Mouse (Mus musculus) lung, adult 2 months (tissue): ENCODE data around the gene Senp6. TPM values are rescaled to one million over a fixed set of nuclear protein-coding genes. Genes with fewer than 3 reads are reported as not detected.

Experiments used
- DNase-seq: peaks from one replicate; pipeline ENCODE4 v3.0.0; 2022
- H3K4me1 ChIP-seq: fragments of 200-500 bp; 2 replicates; pipeline ENCODE4 v1.6.1; 2011; ENCODE audit warnings: low read length; ENCODE audit not compliant: control insufficient read depth, insufficient read depth
- H3K4me3 ChIP-seq: fragments of 200-500 bp; replicated peaks from 2 replicates; pipeline ENCODE3; 2011; ENCODE audit warnings: low read depth, mild to moderate bottlenecking, control low read depth, low read length; ENCODE audit errors: extremely low read depth
- CTCF ChIP-seq: fragments of 200-500 bp; IDR thresholded peaks from 2 replicates; pipeline ENCODE4 v1.5.1; 2011; ENCODE audit warnings: mild to moderate bottlenecking, low read length, control low read depth; ENCODE audit not compliant: insufficient read depth
- POLR2A ChIP-seq: fragments of 200-500 bp; IDR thresholded peaks from 2 replicates; pipeline ENCODE4 v1.6.1; 2011; ENCODE audit warnings: low read depth, mild to moderate bottlenecking, control low read depth, low read length, borderline replicate concordance; ENCODE audit errors: extremely low read depth
- WGBS: fragments of 180-500 bp; shearing (Covaris S2); methylation state at CpG from one replicate; pipeline ENCODE4 v1.1.7; 2018; 5-methylcytosine and 5-hydroxymethylcytosine counted together
- polyA plus RNA-seq: library from polyadenylated mRNA; depleted of rRNA; stranded (reverse); fragments of >200 nt; gene quantifications from 2 replicates; pipeline ENCODE4 v1.2.3, GENCODE M21; 2012

Gene Senp6
- polyA plus RNA-seq, 1 experiment = 25.3 TPM

DNA sequence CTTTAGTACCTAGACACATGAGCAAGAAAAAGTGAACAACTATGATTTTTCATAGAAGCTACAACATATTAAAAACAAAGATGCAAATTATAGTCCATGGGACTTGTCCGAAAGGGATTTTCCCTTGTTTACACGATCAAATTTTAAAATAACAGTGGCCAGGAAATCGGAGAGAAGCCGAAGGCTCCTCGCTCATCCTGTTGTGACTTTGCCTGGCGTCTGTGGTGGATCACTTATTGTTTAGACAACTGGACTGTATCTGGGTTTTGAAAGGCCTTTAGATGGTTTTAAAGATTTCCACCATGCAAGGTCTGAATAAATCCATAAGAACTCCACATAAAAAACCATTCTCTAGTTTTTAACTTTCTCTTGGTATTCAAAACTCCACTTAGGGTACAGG lies 99.7 kb downstream of the Senp6 start:
- no peak for DNase-seq
- Histone ChIP-seq H3K4me3 (peak overlapping the region; percentile 54), H3K4me1 (no peaks in the 10 kb centered on the region)
- 39% methylated on average over 6 of the region's 6 CpGs for WGBS
- no peak for TF ChIP-seq CTCF
- TF ChIP-seq POLR2A = no peak

DNA sequence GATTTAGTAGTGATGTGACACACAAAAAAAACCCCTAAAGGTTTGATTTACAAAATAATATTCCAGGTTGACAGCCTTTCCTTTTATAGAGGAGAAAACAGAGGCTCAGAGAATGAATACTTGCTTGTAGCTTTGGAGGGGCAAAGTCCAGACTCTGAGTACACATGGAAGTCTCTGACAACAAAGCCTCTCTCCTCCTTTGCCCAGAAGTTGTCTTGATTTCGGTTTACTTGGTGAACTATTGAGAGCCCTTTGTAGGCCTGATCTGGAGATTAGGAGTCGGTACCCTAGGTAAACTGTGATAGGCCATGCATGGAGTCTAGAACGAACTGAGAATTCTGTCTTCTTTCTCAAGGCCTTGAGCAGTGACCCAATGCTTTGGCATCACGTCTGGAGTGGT lies 100.4 kb downstream of the Senp6 start:
- TF ChIP-seq CTCF (no peak), POLR2A (no peak)
- WGBS = 44% methylated on average over 4 of the region's 4 CpGs
- Histone ChIP-seq H3K4me1 (peaks cover 1% of the 10 kb centered on the region; the same call in 1 of the 2 replicates), H3K4me3 (no peak overlapping the region)
- no peak for DNase-seq

DNA sequence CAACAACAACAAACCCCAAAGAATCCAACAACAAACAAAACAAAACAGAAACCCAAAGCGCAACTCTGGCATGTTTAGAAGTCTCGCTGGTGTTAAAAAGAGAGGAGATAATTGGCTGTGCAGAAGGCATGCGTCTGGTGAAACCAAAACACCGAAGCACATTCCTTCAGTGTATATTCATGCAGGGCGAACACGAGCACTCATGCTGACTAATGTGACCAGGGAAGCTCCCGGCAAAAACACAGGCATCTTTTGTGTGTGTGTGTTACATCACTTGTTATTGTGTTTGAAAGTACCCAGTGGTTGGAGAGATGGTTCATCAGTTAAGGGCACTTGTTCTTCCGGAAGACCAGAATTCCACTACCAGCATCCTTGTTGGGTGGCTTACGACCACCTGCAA lies 102.8 kb downstream of the Senp6 start:
- H3K4me1 ChIP-seq = peaks cover 11% of the 10 kb centered on the region
- no peak for DNase-seq
- TF ChIP-seq CTCF = no peak
- no peak for TF ChIP-seq POLR2A
- no peak overlapping the region for H3K4me3 ChIP-seq
- 67% methylated on average over 9 of the region's 9 CpGs for WGBS

DNA sequence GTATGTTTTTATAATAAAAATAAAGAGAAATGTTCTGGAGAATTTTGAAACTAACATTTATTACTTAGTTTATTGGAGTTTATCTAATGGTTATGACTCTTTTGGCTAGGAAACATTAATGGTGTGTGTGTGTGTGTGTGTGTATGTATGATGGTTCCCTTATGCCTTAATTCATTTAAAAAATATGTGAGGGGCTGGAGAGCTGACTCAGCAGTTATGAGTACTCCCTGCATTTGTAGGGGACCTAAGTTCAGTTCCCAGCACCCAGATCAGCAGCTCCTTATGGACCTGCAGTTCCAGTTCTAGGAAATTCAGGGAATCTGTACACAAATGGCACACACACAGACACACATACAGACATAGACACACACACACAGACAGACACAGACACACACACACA lies 104.5 kb downstream of the Senp6 start:
- DNase-seq = no peak
- Histone ChIP-seq H3K4me1 (peaks cover 15% of the 10 kb centered on the region), H3K4me3 (no peak overlapping the region)
- no peak for TF ChIP-seq POLR2A
- no peak for TF ChIP-seq CTCF

DNA sequence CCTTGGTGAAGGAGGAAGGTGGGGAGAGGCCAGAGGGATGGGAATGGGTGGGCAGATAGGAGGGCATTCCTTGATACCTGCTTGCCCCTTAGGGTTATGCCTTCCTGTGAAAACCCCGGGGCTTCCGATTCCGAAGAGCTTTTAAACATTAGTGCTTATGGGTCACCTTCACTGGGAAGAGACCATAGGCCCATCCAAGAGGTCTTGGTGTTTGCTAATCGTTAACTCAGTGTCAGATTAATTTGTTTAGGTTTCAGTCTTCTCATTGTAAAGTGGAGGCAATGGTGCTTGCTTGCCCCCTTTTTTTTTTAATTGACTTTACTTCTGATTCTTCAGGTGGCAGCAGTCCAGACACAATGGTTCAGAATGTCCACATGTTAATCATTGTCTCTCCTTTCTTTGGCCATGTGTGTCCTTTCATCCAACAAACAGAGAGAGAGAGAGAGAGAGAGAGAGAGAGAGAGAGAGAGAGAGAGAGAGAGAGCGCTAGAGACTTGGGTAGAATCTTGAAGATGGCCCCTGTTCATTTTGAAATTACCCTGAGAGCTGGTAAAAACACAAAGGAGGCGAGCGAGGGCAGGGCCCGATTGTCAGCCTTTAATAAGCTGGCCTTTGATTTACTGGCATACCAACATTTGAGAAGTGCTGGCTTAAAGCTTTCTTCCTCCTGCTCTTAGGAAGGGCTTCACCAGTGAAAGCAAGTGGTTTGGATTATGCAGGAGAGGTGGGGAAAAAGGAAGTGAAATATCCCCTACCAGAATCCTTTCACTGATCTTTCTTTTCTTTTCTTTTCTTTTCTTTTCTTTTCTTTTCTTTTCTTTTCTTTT lies 105.9 kb downstream of the Senp6 start:
- no peak for DNase-seq
- Histone ChIP-seq H3K4me3 (no peak overlapping the region), H3K4me1 (peaks cover 19% of the 10 kb centered on the region)
- 71% methylated on average over 8 of the region's 8 CpGs for WGBS
- TF ChIP-seq CTCF = no peak
- TF ChIP-seq POLR2A = no peak

DNA sequence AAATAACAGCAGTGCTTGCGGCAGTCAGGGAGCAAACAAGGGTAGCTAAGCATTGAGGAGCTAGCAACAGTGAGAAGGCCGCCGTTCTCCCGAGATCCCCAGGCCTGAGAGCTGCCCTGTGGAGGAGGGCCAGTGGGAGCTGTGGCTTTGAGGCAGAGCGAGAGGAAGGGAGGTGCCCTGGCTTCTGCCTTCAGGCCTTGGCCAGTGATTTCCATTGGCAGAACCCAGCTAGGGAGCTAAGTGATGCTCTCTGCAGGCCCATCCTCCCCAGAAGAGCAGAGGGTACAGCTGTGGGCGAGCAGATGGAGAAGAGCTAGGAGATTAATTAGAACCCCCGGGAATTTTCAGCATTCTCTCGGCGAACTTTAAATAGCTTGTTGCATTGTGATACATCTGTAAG lies 106.9 kb downstream of the Senp6 start:
- TF ChIP-seq POLR2A (no peak), CTCF (no peak)
- Histone ChIP-seq H3K4me3 (no peak overlapping the region), H3K4me1 (peaks cover 19% of the 10 kb centered on the region)
- DNase-seq = no peak
- WGBS = 51% methylated on average over 9 of the region's 9 CpGs

DNA sequence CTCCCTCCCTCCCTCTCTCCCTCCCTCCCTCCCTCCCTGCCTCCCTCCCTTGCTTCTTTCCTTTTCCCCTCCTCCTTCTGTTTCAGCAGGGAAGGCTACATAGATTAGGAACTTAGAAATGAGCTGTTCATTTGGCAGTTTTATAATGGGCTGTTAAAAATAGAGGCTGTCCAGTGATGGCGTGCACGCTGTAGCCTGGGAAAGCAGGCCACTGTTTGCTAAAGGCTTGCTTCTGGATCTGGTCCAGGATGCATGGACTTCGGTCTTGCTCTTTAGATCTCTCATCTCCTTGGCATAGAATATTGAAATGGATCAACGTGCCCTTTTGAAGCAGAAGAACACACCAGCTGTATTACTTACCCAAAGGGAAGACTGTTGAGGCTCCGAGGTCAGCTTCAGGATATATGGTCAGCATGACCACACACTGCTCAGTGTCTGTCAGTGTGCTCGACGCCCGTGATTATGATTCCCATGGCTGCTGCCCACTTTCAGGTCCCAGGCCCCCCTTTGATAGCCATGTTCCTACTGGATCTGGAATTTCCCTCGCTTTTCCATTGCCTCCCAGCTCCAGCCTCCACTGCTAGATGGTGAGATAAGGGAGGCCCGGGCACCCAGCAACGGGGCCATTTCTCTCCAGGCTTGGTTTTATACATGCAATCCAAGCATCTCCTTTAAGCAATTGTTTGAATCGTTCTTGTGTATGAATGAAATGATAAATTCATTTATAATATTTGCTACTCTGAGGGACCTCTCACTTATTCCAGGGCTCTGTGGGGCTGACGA lies 110.2 kb downstream of the Senp6 start:
- DNase-seq = no peak
- WGBS = 38% methylated on average over 13 of the region's 13 CpGs
- H3K4me1 ChIP-seq = peaks cover 19% of the 10 kb centered on the region
- TF ChIP-seq POLR2A (no peak), CTCF (no peak)
- no peak overlapping the region for H3K4me3 ChIP-seq

DNA sequence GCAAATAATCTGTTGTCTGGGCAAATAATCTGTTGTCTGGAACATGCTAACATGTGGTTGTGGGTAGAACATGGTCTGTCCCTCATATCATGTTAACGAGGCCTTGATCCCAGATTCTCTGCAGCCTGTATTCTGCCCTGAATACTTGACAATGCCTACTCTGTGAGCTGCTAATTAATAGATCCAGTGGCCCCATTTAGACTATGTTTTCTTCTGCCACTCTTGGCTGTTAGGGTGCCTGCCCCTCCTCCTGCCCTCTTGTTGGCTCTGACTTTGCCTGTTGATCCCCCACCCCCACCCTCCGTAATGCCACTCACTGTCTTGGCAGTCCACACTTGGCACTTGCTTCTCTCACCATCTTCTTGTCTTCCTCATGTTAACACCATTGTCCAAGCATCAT lies 112.0 kb downstream of the Senp6 start:
- no peak for DNase-seq
- H3K4me1 ChIP-seq = peaks cover 9% of the 10 kb centered on the region
- H3K4me3 ChIP-seq = no peak overlapping the region
- TF ChIP-seq POLR2A = no peak
- no peak for TF ChIP-seq CTCF
- 63% methylated on average over 2 of the region's 2 CpGs for WGBS

DNA sequence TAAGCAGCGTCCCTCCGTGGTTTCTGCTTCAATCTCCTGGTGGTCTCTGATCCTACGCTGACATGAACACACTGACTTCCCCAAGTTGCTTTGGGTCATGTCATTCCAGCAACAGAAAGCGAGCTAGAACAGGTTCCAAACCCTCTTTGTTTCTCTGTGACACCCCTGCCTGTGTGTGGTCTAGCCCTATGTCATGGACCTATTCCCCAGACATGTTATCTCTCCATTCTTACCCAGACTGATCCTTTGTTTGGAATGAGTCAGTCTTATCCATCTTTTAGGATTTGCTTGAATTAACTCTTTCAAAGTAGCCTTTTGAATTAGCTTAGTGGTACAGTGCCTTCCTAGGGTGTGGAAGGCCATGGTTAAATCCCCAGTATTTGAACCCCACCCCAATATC lies 113.0 kb downstream of the Senp6 start:
- no peak overlapping the region for H3K4me3 ChIP-seq
- DNase-seq = no peak
- TF ChIP-seq POLR2A = no peak
- TF ChIP-seq CTCF = no peak
- H3K4me1 ChIP-seq = peaks cover 8% of the 10 kb centered on the region
- 71% methylated on average over 4 of the region's 4 CpGs for WGBS

DNA sequence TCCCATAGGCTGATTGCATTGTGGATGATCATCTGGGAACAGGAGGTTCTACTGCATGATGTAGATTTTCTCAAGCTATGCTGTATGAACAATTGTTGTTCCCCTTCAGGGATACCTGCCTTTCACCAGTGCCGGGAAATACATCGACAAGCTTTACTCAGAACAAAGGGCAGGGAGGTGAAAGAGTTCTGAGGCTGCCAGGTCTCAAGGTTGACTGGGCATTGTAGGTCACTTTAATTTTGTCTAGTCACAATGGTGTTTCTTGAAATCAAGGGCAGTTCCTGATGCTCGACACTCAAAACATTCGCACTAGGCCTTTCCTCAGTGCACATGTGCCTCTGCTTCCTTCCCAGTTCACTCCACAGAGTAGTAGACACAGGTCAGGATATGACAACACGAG lies 114.1 kb downstream of the Senp6 start:
- 60% methylated on average over 5 of the region's 5 CpGs for WGBS

More for the DNA sequence above, 114.1 kb downstream of the Senp6 start:
- Histone ChIP-seq H3K4me3 (no peak overlapping the region), H3K4me1 (peaks cover 6% of the 10 kb centered on the region)
- TF ChIP-seq CTCF (no peak), POLR2A (no peak)
- DNase-seq = no peak
